Mouse (Mus musculus): ENCODE measurements around the gene Vmn1r127. TPM values are rescaled to one million over a fixed set of nuclear protein-coding genes. Genes with fewer than 3 reads are reported as not detected.
"Not testable (repeated sequence)": the region's sequence is repeated elsewhere in the genome, so short reads cannot be mapped to it uniquely, and the experiment has no call there.

Vmn1r127 gene
- total RNA-seq (2015; ENCODE audit: low replicate concordance) (not detected in 2 replicates), total RNA-seq (2017; ENCODE audit: low replicate concordance) (not detected in 2 replicates)

GRCm38 (mm10) chr7:21319761-21320160 is at the start of gene Vmn1r127:
TSS of gene Vmn1r127 (minus strand) at chr7:21319861.
- ATAC-seq (replicated peaks; ENCODE audit: low FRiP score, poor library complexity, severe bottlenecking): not testable (repeated sequence)

GRCm38 (mm10) chr7:21361191-21361590 is 41.5 kb upstream of the Vmn1r127 start, which contains the start of gene Vmn1r129:
TSS of gene Vmn1r129 (minus strand) at chr7:21361291.
- ATAC-seq (replicated peaks; ENCODE audit: low FRiP score, poor library complexity, severe bottlenecking): not testable (repeated sequence)

- not testable (repeated sequence) for ATAC-seq (replicated peaks; ENCODE audit: low FRiP score, poor library complexity, severe bottlenecking)
Observed at GRCm38 (mm10) chr7:21349073-21349472, 29.4 kb upstream of the Vmn1r127 start, which contains the start of gene Vmn1r128. TSS of gene Vmn1r128 (plus strand) at chr7:21349373.

- not testable (repeated sequence) for ATAC-seq (replicated peaks; ENCODE audit: low FRiP score, poor library complexity, severe bottlenecking)
Observed at GRCm38 (mm10) chr7:21301367-21301766, 18.3 kb downstream of the Vmn1r127 start, which contains the start of gene Vmn1r126. TSS of gene Vmn1r126 (minus strand) at chr7:21301467.

- ATAC-seq (replicated peaks; ENCODE audit: low FRiP score, poor library complexity, severe bottlenecking): not testable (repeated sequence)
Observed at GRCm38 (mm10) chr7:21271879-21272278, 47.8 kb downstream of the Vmn1r127 start, which contains the start of gene Vmn1r125. TSS of gene Vmn1r125 (plus strand) at chr7:21272179.

Other genes with a start within 250 kb of the Vmn1r127 start
- not detected in 2 replicates for gene Vmn1r121, start 221.3 kb downstream of the Vmn1r127 start, total RNA-seq (2015; ENCODE audit: low replicate concordance)
- not detected in 2 replicates for gene Vmn1r121, start 221.3 kb downstream of the Vmn1r127 start, total RNA-seq (2017; ENCODE audit: low replicate concordance)
- not detected in 2 replicates for gene Vmn1r122, start 185.7 kb downstream of the Vmn1r127 start, total RNA-seq (2015; ENCODE audit: low replicate concordance)
- not detected in 2 replicates for gene Vmn1r122, start 185.7 kb downstream of the Vmn1r127 start, total RNA-seq (2017; ENCODE audit: low replicate concordance)
- gene Vmn1r123, start 157.7 kb downstream of the Vmn1r127 start, total RNA-seq (2015; ENCODE audit: low replicate concordance): not detected in 2 replicates
- not detected in 2 replicates for gene Vmn1r123, start 157.7 kb downstream of the Vmn1r127 start, total RNA-seq (2017; ENCODE audit: low replicate concordance)
- not detected in 2 replicates for gene Gm5157, start 129.4 kb downstream of the Vmn1r127 start, total RNA-seq (2015; ENCODE audit: low replicate concordance)
- not detected in 2 replicates for gene Gm5157, start 129.4 kb downstream of the Vmn1r127 start, total RNA-seq (2017; ENCODE audit: low replicate concordance)
- not detected in 2 replicates for gene Vmn1r124, start 59.2 kb downstream of the Vmn1r127 start, total RNA-seq (2015; ENCODE audit: low replicate concordance)
- gene Vmn1r124, start 59.2 kb downstream of the Vmn1r127 start, total RNA-seq (2017; ENCODE audit: low replicate concordance): not detected in 2 replicates
- not detected in 2 replicates for gene Vmn1r125, start 47.7 kb downstream of the Vmn1r127 start, total RNA-seq (2015; ENCODE audit: low replicate concordance)
- not detected in 2 replicates for gene Vmn1r125, start 47.7 kb downstream of the Vmn1r127 start, total RNA-seq (2017; ENCODE audit: low replicate concordance)
- gene Vmn1r126, start 18.4 kb downstream of the Vmn1r127 start, total RNA-seq (2015; ENCODE audit: low replicate concordance): not detected in 2 replicates
- not detected in 2 replicates for gene Vmn1r126, start 18.4 kb downstream of the Vmn1r127 start, total RNA-seq (2017; ENCODE audit: low replicate concordance)
- gene Vmn1r128, start 29.5 kb upstream of the Vmn1r127 start, total RNA-seq (2015; ENCODE audit: low replicate concordance): not detected in 2 replicates
- gene Vmn1r128, start 29.5 kb upstream of the Vmn1r127 start, total RNA-seq (2017; ENCODE audit: low replicate concordance): not detected in 2 replicates
- gene Vmn1r129, start 41.4 kb upstream of the Vmn1r127 start, total RNA-seq (2015; ENCODE audit: low replicate concordance): not detected in 2 replicates
- not detected in 2 replicates for gene Vmn1r129, start 41.4 kb upstream of the Vmn1r127 start, total RNA-seq (2017; ENCODE audit: low replicate concordance)
- not detected in 2 replicates for gene Gm6882, start 112.9 kb upstream of the Vmn1r127 start, total RNA-seq (2015; ENCODE audit: low replicate concordance)
- not detected in 2 replicates for gene Gm6882, start 112.9 kb upstream of the Vmn1r127 start, total RNA-seq (2017; ENCODE audit: low replicate concordance)
- not detected in 2 replicates for gene Vmn1r130, start 191.9 kb upstream of the Vmn1r127 start, total RNA-seq (2015; ENCODE audit: low replicate concordance)
- not detected in 2 replicates for gene Vmn1r130, start 191.9 kb upstream of the Vmn1r127 start, total RNA-seq (2017; ENCODE audit: low replicate concordance)
- gene Vmn1r131, start 226.2 kb upstream of the Vmn1r127 start, total RNA-seq (2015; ENCODE audit: low replicate concordance): not detected in 2 replicates
- not detected in 2 replicates for gene Vmn1r131, start 226.2 kb upstream of the Vmn1r127 start, total RNA-seq (2017; ENCODE audit: low replicate concordance)